Mouse (Mus musculus) adrenal gland, postnatal 10 days (tissue): Measurements from ENCODE around the gene Smg9. TPM values are rescaled to one million over a fixed set of nuclear protein-coding genes. Genes with fewer than 3 reads are reported as not detected.

Experiments used
- DNase-seq: peaks from one replicate; pipeline ENCODE4 v3.0.0; 2021; ENCODE audit warnings: mixed read lengths
- total RNA-seq, 2 experiments: library from RNA; stranded (reverse); gene quantifications; 2 replicates each; pipeline ENCODE4 v1.2.3; 2021

The Smg9 gene
- total RNA-seq, 2 experiments from 2014 or later, result 19.5 to 24.1 TPM

DNA sequence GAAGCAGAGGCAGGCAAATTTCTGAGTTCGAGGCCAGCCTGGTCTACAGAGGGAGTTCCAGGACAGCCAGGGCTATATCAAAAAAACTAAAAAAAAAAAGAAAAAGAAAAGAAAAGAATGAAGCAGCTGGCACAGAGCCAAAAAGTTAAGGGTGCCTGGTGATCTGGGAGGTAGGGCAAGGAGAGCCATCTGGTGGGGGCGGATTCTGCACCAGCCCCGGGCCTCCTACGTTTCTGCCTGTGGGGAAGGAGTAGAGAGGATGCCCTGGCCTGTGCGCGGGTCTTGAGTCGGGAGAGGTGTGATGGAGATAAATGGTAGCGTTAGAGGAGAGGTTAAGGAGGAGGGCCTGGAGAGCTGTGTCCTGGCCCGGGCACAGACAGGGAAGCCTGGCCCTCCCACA lies 8.8 kb downstream of the Smg9 start:
- no peak for DNase-seq

GRCm38 (mm10) chr7:24410123-24410522 lies 10.7 kb downstream of the Smg9 start:
- DNase-seq, result no peak

- no peak for DNase-seq
Measured at GRCm38 (mm10) chr7:24410831-24411230, 11.4 kb downstream of the Smg9 start.

DNA sequence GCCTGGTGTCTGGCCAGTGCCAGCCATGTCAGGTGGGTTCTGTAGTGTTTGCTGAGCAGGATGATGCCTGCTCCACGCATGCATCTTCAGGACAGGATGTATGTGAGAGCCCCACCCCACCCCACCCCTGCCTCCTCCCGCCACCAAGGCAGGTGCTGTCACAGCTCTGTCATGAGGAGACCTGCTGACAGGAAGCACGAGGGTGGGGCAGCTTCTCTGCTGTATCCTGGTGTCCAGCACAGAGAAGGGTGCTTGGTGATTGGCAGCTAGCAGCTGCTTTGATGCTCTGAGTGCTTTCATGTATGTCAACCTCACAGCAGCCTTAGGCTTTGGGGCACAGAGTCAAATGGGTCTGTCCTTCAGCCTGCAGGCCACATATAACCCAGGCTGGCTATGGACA lies 14.2 kb downstream of the Smg9 start:
- DNase-seq, result no peak

GRCm38 (mm10) chr7:24415261-24415660 lies 15.8 kb downstream of the Smg9 start:
- no peak for DNase-seq

- DNase-seq, result no peak
Measured at GRCm38 (mm10) chr7:24419579-24419978, 20.2 kb downstream of the Smg9 start.

DNA sequence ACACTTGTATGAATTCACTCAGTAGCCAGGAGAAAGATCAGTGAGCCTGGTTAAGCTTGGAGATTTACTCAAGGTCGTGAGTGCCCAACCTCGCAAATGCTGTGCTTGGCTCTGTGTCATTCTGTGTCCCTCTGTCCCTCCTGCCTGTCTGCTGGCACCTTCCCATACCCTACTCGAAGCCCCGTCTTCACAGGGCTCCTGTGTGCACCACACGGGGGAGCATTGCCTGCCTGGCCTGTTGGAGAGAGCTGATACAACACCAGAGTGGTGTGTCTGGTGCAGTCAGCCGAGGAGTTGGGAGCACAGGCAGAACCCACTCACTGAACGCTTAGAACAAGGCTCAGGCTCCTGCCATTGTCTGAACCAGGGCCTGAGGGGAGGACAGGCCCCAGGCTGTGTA lies 22.2 kb downstream of the Smg9 start:
- DNase-seq, result no peak

GRCm38 (mm10) chr7:24422251-24422650 lies 22.8 kb downstream of the Smg9 start:
- no peak for DNase-seq

- no peak for DNase-seq
Measured at GRCm38 (mm10) chr7:24423107-24423763, 23.8 kb downstream of the Smg9 start.

DNA sequence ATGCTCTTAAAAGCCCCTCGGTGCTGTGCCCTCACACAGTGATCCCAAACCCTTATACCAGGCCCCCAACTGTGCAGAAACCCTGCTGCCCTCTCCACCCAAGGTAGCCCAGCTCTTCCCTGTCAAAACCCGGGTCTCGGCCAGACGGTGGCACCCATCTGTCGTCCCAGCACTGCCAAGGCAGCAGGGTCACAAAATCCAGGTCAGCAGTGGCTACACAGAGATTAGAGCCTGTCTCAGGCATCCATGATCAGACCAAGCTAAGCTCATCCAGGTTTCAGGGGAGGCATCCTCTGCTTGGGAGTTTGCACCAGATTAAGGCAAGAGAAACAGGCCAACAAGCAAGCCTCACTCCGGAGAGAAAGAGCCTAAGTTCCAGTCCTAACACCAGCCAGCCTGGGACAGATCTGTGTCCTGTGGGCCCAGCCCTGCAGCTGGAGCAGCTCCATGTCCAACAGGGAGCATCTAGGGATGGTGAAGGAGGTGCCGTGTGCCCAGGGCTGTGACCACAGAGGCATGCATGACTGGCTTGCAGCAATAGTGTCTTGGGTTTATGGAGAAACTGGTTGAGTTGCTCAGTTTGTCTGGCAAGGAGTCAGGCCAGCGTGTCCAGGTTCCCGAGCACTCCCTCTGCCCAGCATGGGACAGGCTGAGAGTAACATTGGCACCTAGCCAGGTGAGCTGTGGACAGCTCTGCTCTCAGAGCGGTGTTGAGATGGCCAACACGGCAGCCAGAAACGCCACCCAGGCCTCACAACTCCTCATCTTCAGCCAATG lies 24.7 kb downstream of the Smg9 start:
- DNase-seq, result peak; percentile 64

DNA sequence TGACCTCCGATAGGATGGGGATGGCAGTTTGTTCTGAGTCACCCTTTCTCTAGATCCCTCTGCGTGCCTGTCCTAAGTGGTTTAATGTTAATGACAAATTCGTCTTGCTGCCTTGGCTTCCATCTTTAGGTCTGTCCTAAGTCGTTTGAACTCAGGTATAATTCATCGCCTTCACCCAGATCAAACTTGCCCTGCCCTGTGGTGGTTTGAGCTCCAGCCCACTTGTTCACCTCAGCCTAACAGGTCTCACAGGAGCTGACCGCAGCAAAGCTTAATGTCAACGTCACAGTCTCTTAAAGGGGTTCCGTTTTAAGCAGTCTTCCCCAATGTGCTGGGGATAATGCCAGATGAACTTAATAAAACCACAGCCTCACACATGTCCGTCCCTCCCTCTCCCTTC lies 26.5 kb downstream of the Smg9 start:
- DNase-seq, result no peak

GRCm38 (mm10) chr7:24427168-24427567 lies 27.7 kb downstream of the Smg9 start:
- no peak for DNase-seq

DNA sequence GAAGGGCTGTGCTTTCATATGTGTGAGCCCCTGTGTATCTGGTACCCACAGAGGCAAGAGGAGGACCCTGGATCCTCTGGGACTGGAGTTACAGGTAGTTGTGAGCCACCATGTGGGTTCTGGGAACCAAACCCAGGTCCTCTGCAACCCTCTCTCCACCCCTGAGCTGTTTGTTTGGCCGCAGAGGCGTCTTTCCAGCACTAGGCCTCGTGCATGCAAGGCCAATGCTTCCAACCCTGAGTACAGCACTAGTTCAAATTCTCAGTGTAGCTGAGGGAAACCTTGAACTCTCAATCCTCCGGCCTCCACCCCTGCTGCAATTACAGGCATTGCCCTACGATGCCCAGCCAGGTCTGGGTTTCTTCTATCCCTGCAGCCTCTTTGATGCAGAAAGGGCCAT lies 29.3 kb downstream of the Smg9 start:
- DNase-seq, result no peak

- DNase-seq, result peak; percentile 34
Measured at GRCm38 (mm10) chr7:24429413-24430112, 30.1 kb downstream of the Smg9 start.

DNA sequence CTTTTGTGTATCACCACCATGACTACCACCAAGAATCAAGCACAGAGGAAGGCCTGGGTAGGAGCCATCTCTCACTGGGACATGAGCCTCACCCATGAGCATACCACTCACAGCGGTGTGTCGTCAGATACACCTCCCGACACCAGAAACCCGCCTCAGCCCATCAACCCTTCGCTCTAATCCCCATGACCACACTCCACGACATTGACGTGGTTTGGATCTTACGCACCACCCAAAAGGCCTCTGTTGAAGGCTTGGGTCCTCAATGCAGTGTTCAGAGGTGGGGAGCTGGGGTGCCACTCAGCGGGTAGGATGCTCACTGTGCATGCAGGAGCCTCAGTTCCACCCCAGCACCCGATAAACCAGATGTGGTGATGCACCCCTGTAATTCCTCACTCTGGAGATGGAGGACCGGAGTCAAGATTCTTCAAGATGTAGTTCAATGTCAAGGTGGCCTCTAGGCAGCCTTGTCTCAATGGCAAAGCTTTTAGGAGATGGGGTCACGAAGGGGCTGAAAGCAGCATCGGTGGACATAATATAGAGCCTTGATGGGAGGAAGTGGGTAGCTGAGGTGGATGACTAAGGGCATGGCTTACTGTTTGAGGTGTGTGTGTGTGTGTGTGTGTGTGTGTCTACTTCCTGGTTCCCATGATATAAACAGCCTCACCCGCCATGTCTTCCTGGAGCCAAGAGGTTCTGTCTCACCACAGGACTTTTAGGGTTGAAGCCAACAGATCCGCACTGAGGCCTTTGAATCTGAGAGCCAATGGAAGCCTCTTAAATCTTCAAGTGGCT lies 31.3 kb downstream of the Smg9 start:
- no peak for DNase-seq

DNA sequence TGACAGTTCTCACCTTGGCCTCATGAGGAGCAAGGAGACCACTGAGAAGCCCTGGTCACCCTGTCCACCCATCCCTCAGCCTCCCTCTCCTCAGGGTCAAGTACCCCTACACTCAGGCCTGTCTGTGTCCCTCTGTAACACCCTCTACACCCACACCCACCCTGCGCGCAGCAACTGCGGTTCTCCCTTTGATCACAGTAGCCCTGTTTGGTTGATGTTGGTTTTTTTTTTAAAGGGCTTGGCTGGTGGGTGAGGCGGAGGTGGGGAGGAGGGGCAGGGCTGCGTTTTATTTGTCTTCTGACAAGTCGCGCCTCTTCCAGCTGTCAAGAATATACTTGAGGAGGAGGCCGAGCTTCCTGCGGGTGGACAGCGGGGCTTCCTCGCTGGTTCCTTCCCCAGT lies 32.3 kb downstream of the Smg9 start:
- DNase-seq, result no peak

GRCm38 (mm10) chr7:24435305-24435704 lies 35.9 kb downstream of the Smg9 start:
- no peak for DNase-seq

GRCm38 (mm10) chr7:24437981-24438380 lies 38.6 kb downstream of the Smg9 start:
- DNase-seq, result no peak

- DNase-seq, result no peak
Measured at GRCm38 (mm10) chr7:24439191-24439590, 39.8 kb downstream of the Smg9 start.

DNA sequence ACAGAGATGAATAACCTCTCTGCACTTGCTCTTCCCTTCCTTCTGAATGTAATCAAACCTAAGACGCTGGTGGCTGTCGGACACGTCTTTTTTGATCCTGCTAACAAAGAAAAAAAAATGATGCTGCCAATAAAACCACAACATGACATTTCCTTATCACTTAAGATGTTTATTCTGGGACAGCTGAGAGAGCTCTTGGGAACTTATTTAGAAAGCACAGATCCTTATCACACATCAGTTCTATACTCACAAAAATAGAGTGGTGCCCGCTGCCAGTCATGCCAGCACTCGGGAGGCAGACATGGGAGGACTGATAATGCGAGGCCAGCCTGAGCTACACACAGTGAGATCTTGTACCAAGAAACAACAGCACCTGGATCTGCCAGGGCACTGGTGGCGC lies 40.5 kb downstream of the Smg9 start:
- DNase-seq, result no peak

GRCm38 (mm10) chr7:24441785-24442184 lies 42.4 kb downstream of the Smg9 start:
- DNase-seq, result peak; percentile 80

GRCm38 (mm10) chr7:24442313-24442712 lies 42.9 kb downstream of the Smg9 start:
- no peak for DNase-seq
